Mouse (Mus musculus): Measurements from ENCODE around the gene Coro7.

Coro7 gene

DNA sequence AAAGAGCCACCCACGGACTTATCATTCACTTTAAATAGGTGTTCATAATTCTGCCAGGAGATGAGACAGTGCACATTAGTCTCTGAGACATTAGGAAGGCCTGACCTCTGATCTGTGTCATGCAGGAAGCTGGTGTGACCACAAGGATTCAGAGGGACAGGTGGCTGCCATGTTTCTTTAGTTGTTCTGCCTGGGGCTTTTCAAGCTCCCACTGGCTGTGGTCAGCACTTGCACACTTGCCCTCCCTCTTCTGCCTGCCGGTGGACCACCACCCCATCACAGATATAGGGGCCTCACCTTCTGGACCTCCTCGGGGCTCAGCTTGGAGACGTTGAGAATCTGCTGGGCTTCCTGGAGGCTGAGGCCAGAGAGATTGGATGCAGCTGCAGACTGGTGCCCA is 62.7 kb downstream of the Coro7 start:
- no peak for TF ChIP-seq GATA4 (IDR thresholded peaks at IDR 0.05; ENCODE audit: insufficient replicate concordance, low read length)

DNA sequence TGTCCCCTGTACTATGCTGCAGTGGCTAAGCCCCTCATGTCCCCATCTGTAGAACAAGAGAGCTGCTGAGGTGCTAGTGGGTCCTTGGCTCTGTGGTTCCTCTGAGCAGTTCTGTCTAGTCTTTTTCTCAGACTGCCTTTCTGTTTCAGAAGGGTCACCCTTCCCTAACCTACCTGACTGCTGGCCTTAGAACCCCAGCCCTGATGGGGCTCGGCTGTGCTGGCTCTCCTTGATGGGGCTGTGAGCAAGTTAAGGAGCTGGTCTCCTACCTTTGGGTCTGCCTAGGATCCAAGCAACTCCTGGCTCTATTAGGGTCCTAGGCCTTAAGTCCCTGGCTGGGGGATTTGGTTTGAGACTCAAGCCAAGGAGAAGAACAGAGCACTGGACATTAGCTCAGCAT is 64.3 kb downstream of the Coro7 start:
- no peak for TF ChIP-seq GATA4 (IDR thresholded peaks at IDR 0.05; ENCODE audit: insufficient replicate concordance, low read length)

DNA sequence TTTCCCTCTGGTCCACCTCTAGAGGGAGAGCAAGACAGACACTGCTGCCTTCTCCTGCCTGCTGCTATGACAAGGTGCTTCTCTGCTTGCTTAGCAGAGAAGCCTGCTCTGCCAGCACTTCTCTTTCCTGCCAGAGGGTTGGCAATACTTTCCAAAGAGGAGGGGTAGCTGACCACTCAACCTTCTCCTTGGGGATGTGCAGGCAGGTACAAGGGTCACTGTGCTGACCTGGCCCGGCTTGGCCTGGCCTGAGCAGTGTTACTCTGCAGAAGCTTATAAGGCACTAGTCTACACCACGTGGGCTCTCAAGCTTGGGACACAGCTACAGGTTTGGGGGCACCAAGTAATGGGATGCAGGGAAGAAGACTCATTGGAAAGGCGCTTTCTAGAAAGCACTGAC is 64.9 kb downstream of the Coro7 start:
- TF ChIP-seq GATA4 (IDR thresholded peaks at IDR 0.05; ENCODE audit: insufficient replicate concordance, low read length): no peak

DNA sequence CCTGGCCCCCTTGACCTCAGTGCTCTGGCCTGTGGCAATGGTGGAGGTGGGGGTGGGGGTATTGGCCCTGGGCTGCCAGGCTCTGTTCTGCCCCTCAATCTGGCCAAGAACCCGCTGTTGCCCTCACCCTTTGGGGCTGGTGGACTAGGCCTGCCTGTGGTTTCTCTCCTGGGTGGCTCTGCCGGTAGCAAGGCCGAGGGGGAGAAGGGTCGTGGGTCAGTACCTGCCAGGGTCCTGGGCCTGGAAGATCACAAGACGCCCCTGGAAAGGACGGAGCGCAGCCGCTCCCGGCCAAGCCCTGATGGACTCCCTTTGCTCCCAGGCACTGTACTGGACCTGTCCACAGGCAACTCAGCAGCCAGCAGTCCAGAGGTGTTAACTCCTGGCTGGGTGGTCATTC is 65.8 kb downstream of the Coro7 start:
- TF ChIP-seq GATA4 (IDR thresholded peaks at IDR 0.05; ENCODE audit: insufficient replicate concordance, low read length): no peak

DNA sequence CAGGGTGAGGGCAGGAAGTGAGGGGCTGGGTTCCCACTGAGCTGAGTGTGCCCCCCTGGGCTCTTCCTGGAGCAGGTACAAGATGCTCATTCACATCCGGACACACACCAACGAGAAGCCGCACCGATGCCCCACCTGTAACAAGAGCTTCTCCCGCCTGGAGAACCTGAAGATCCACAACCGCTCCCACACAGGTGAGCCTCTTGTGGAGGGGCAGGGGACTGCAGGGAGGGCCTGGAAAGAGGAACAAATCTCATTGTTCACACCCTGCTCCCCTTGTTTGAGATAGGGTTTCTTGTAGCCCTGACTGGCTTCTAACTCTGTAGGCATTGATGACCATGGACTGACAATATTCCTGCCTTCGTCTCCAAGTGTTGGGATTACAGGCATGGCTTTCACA is 67.9 kb downstream of the Coro7 start:
- TF ChIP-seq GATA4 (IDR thresholded peaks at IDR 0.05; ENCODE audit: insufficient replicate concordance, low read length): no peak

DNA sequence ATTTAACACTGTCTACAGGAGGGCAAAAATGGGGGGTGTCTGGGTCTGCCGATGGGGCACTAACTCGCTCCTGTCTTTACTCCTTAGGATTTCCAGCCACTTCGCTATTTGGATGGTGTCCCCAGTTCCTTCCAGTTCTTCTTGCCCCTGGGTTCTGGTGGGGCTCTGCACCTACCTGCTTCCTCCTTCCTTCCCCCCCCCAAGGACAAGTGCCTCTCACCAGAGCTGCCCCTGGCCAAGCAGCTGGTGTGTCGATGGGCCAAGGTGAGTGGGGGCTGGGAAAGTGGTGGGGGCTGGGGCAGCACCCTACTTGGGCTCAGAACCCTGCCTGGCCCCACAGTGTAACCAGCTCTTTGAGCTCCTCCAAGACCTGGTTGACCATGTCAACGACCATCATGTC is 68.4 kb downstream of the Coro7 start:
- no peak for TF ChIP-seq GATA4 (IDR thresholded peaks at IDR 0.05; ENCODE audit: insufficient replicate concordance, low read length)

DNA sequence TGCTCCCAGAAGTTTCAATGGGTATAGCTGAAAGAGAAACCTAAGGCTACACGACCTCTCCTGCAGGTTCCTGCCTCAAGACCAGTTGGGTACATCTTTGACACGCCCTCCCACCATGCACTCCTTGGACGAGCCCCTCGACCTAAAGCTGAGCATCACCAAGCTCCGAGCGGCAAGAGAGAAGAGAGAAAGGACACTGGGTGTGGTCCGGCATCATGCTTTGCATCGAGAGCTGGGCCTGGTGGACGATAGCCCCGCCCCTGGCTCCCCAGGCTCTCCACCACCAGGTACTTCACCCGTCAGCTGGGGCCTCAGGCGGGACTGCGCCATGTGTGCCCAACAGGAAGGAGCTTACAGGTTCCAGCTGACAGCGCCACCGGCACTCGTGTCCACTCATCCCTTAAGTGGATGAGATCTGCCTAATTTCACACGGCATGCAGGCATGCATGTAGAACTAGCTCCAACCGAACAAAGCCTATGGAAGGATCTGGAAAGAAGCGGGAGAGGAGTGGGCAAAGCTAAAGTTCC is 71.0 kb downstream of the Coro7 start:
- TF ChIP-seq GATA4 (IDR thresholded peaks at IDR 0.05; ENCODE audit: insufficient replicate concordance, low read length): no peak

DNA sequence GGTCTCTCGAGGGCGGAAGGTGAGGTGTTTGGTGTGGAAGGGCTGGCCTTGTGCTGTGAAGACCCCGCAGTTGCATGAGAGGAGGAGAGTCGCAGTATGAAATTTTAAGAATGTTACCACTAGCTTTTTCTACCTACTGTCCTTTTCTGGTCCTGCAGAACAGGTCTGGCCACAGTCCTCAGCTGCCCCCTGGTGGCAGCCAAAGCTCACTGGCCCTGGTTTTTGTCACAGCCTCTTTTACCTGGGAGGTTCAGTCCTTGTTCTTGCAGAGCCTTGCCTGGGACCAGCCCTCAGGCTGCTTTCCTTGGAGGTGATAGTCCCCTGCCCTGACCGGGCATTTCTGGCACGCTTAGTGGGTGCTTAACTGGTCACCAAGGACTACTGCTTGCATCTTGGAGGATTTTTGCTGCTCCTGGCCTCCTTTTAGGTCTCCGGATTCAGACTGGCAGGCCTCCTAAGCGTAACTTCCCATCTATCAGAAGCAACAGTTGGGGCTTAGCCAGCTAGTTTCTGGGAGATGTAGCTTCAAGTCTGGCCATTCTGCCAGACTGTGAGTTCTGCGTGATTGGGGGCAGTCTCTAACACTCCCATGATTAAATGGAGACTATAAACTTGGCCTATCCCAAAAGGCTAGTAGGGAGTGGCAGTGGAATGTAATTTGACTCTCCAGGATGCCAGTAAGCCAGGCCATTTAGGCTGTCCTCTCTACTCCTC is 71.6 kb downstream of the Coro7 start:
- no peak for TF ChIP-seq GATA4 (IDR thresholded peaks at IDR 0.05; ENCODE audit: insufficient replicate concordance, low read length)

DNA sequence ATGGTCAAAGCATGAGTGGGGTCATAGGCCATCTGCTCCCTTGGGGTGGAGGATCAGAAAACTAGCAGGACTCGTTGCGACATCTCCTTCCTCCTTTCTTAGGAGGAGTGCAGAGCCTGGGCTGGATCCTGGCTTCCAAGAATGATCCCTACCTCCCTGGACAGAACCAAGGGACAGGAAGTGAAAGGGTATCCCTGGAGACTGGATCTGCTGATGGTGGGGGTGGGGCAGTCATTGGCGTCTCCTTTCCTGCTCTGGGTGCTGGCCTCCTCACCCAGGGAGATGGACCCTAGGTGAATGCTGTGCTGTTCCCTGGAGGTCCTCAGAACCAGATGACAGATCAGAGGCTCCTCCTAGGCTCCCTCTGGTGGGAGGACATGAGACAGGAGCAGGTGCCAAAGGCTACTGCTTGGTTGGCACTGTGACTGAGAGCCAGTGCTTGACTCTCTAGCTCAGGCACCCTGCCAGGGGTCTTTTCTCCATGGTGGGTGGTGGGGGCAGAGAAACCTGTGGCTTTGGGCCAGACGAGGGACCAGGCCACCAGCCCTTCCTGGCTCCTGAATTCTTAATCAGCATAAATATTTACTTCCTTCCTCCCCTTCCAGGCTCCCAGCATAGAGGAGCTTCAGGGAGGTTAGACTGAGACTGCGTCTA is 73.0 kb downstream of the Coro7 start:
- no peak for TF ChIP-seq GATA4 (IDR thresholded peaks at IDR 0.05; ENCODE audit: insufficient replicate concordance, low read length)

DNA sequence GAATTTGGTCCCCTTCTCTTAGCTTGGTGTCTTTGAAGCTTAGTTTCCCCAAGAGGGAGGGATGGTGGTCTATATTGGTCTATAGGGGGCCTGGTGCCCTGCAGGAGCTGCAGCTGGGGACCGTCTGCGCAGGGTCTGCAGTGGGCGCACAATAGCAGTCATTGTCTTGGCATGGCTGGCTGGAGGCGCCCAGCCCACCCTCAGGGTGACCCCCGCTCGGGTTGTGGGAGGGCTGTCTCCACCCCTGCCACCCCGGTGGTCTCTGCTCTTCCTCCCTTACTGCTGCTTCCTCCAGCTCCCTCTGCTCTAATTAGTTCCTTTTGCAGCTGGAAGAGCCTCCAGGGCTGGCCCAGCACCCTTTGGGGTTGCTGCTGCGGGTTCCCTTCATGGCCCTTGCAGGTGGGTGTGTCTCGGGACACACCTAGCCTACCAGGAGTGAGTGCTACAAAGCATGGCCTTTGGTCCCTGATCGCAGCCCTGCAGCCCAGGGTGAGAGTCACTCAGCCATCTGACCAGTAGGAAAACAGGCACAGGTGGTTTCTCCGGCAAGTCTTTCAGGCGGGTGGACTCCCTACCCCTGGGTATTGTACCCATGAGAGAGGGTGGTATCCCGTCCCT is 74.0 kb downstream of the Coro7 start:
- no peak for TF ChIP-seq GATA4 (IDR thresholded peaks at IDR 0.05; ENCODE audit: insufficient replicate concordance, low read length)

DNA sequence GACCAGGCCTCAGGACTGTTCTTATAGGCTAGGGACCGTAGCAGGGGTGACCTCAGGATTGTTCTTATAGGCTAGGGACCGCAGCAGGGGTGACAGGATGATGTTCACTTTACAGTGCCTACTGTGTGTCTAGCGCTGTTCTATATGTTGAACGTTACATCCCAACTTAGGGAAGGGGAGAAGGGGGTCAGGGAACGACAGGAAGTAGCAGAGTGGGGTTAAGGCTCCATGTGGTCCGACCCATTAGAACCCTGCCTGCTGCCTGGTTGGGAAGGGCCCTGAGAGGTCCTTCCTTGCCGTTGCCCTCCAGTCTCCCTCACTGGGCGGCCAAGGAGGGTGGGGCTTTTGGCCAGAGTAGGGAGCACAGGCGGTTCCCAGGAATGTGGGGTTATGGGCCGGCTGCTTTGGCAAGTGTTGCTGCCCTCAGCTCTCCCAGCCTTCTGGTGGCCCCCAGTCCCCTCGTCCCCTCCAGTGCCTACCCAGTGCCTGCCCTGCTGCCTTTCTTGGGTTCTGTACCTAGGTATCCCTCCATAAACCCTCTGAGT is 75.2 kb downstream of the Coro7 start:
- TF ChIP-seq GATA4 (IDR thresholded peaks at IDR 0.05; ENCODE audit: insufficient replicate concordance, low read length): no peak

DNA sequence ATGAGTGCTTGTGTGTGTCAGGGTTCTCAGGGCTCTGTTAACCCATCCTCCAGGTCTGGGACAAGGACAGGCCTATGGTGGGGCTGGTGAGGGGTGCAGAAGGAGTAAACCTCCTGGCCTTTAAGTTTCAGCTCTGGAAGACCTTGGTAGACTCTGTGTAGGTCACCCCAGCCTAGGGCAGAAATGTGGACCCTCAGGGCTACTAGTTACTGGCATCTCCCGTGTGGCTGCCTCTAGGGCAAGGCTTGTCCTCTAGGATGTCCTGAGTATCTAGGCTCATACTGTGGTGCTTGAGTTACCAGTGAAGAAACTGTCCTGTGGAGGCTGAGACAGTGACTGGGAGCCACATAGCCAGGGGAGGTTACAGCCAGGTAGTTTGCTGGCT is 76.1 kb downstream of the Coro7 start:
- TF ChIP-seq GATA4 (IDR thresholded peaks at IDR 0.05; ENCODE audit: insufficient replicate concordance, low read length): no peak

DNA sequence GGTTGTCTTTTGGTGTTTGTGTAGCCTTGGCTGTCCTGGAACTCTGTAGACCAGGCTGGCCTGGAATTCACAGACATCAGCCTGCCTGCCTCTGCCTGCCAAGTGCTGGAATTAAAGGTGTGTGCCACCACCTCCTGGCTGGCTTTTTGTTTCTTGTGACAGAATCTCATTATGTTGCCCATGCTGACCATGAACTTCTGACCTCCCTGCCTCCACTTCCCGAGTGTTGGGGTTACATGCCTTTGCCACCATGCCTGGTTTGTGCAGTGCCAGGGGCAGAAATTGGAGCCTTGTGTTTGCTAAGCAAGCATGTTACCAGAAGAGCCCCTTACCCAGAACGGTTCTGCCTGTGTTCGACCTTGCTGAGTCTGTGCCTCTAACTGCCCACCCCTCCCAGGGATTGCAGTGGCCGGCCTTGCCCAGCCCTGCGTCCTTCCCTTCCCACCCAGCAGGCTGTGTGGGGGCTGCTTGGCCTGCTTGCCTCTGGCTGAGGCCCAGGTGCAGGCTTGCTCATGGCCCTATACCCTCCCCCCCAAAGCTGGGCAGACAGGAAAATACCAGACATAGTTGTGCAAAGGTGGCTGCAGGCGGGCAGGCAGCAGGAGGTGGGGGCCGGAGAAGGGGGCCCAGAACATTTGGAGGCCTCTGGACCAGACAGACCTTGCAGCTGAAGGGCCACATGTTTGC is 76.7 kb downstream of the Coro7 start:
- no peak for TF ChIP-seq GATA4 (IDR thresholded peaks at IDR 0.05; ENCODE audit: insufficient replicate concordance, low read length)

DNA sequence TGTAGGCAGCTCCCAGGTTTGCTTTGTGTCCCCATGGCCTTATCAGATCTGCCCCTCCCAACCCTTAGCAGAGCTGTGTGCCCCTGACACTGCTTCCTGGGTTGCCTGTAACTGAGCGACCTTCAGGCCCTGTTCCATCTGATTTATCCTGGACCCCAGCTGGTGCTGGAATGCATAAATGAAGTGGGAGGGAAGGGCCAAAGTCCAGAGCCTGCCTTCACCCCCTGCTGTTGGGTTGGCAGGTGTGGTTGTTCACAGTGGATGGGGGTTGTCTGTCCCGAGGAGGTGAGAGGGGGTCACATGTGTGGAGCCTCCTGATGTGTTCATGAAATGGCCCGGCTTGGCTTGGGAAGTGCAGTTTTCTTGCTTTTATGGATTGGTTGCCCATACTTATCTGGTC is 77.4 kb downstream of the Coro7 start:
- no peak for TF ChIP-seq GATA4 (IDR thresholded peaks at IDR 0.05; ENCODE audit: insufficient replicate concordance, low read length)

DNA sequence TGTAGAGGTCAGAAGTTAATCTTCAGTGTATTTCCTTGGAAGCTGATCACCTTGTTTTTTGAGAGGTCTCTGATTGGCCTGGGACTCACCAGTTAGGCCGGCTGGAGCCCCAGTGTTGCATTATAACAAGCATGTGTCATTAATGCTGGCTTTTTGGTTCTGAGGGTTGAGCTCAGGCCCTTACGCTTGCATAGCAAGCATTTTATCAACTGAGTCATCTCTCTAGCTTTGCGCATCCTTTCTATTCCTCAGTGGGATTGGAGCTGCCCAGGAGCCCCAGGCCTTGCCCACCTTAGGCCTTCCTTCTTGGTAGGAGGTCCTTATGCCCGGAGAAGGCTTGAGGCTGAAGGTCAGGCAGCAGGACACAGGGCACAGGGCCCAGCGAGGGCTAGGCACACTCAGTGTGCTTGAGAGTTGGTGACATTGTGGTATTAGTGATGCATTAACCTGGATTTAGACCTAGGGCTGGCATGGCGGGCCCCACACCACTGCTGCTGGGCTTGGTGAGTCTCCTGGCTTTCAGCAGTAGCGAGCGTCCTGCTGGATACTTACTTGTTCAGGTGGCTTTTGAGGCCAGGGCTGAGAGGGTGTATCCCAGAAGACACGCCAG is 78.8 kb downstream of the Coro7 start:
- TF ChIP-seq GATA4 (IDR thresholded peaks at IDR 0.05; ENCODE audit: insufficient replicate concordance, low read length): no peak
